Mouse (Mus musculus) midbrain, postnatal 0 days (tissue): ENCODE measurements around the gene Fmo5. TPM values are rescaled to one million over a fixed set of nuclear protein-coding genes. Genes with fewer than 3 reads are reported as not detected.

Experiments
- ATAC-seq: fragments of 200-750 bp; cut with Nextera tagmentation; 2 replicates; pipeline ENCODE4 v1.8.0; 2017; ENCODE audit warnings: moderate number of reproducible peaks, mild to moderate bottlenecking, moderate TSS enrichment, moderate library complexity; ENCODE audit not compliant: low FRiP score
- DNase-seq: peaks from one replicate; pipeline ENCODE4 v3.0.0-alpha.2; 2015; ENCODE audit warnings: low spot score
- H3K27ac ChIP-seq: fragments of 300-500 bp; sonication (generic); 2 replicates; pipeline ENCODE4 v1.5.1; 2014; ENCODE audit warnings: low read depth, mild to moderate bottlenecking, low read length, mixed read lengths
- H3K27me3 ChIP-seq: fragments of 300-500 bp; sonication (generic); 2 replicates; pipeline ENCODE4 v1.6.1; 2014; ENCODE audit warnings: low read length, control low read depth, mixed read lengths; ENCODE audit not compliant: insufficient read depth
- H3K36me3 ChIP-seq: fragments of 300-500 bp; sonication (generic); 2 replicates; pipeline ENCODE4 v1.6.1; 2014; ENCODE audit warnings: low read length, control low read depth, mixed read lengths; ENCODE audit not compliant: insufficient read depth
- H3K4me1 ChIP-seq: fragments of 300-500 bp; sonication (generic); 2 replicates; pipeline ENCODE4 v1.6.1; 2014; ENCODE audit warnings: mild to moderate bottlenecking, control low read depth, antibody characterized with exemption, low read length, mixed read lengths; ENCODE audit not compliant: insufficient read depth
- H3K4me2 ChIP-seq: fragments of 300-500 bp; sonication (generic); 2 replicates; pipeline ENCODE4 v1.6.1; 2014; ENCODE audit warnings: low read depth, mild to moderate bottlenecking, low read length, mixed read lengths; ENCODE audit not compliant: poor library complexity, severe bottlenecking
- H3K4me3 ChIP-seq: fragments of 300-500 bp; sonication (generic); 2 replicates; pipeline ENCODE4 v1.5.1; 2014; ENCODE audit warnings: low read depth, mild to moderate bottlenecking, low read length, moderate library complexity
- H3K9ac ChIP-seq: fragments of 300-500 bp; sonication (generic); replicated peaks from 2 replicates; pipeline ENCODE4 v1.6.1; 2014; ENCODE audit warnings: mild to moderate bottlenecking, low read length, moderate library complexity, mixed read lengths; ENCODE audit not compliant: poor library complexity, severe bottlenecking
- H3K9me3 ChIP-seq: fragments of 300-500 bp; sonication (generic); 2 replicates; pipeline ENCODE4 v1.6.1; 2016; ENCODE audit warnings: low read length, control low read depth
- CTCF ChIP-seq: IDR thresholded peaks from 2 replicates; pipeline ENCODE4 v1.5.1; 2016; ENCODE audit warnings: antibody characterized with exemption, mild to moderate bottlenecking
- WGBS: fragments of 180-500 bp; shearing (Covaris S2); extraction: QIAGEN DNeasy Blood & Tissue Kit; methylation state at CpG from one replicate; pipeline ENCODE4 v1.1.7; 2014; 5-methylcytosine and 5-hydroxymethylcytosine counted together
- polyA plus RNA-seq: library from polyadenylated mRNA; unstranded; fragments of >200 nt; fragmentation: Nextera tagmentation; extraction: Ambion mirVana; gene quantifications from 2 replicates; pipeline ENCODE4 v1.2.1, GENCODE M21; 2015
- total RNA-seq: library from RNA; depleted of rRNA; stranded (reverse); fragments of >200 nt; gene quantifications from 2 replicates; pipeline ENCODE4 v1.2.3, GENCODE M21; 2014

Fmo5 gene
- total and polyA plus RNA-seq, 2 experiments from 2014 or later, result 0.38 to 0.60 TPM

GRCm38 (mm10) chr3:97661206-97661605 is 32.6 kb downstream of the Fmo5 start:
- no peaks in the 10 kb centered on the region for H3K27me3 ChIP-seq
- no peaks in the 10 kb centered on the region for H3K9me3 ChIP-seq
- WGBS, result 75% methylated on average over 8 of the region's 8 CpGs
- ATAC-seq (no peak), DNase-seq (no peak)
- H3K4me3 ChIP-seq, result no peak overlapping the region
- no peak for TF ChIP-seq CTCF
- peaks cover 21% of the 10 kb centered on the region for H3K36me3 ChIP-seq
- no peak overlapping the region for H3K9ac ChIP-seq
- no peak overlapping the region for H3K27ac ChIP-seq
- H3K4me1 ChIP-seq, result no peaks in the 10 kb centered on the region
- H3K4me2 ChIP-seq, result no peak overlapping the region

- ATAC-seq, result no peak
- Histone ChIP-seq H3K4me1 (no peaks in the 10 kb centered on the region), H3K4me3 (no peak overlapping the region), H3K27me3 (no peaks in the 10 kb centered on the region), H3K36me3 (peaks cover 54% of the 10 kb centered on the region), H3K9me3 (no peaks in the 10 kb centered on the region), H3K9ac (no peak overlapping the region), H3K27ac (no peak overlapping the region), H3K4me2 (no peak overlapping the region)
- no peak for TF ChIP-seq CTCF
- DNase-seq, result no peak
- 87% methylated on average over 9 of the region's 9 CpGs for WGBS
These were observed 36.9 kb downstream of the Fmo5 start for GRCm38 (mm10) chr3:97665525-97665924.

- WGBS, result 65% methylated on average over 8 of the region's 8 CpGs
- TF ChIP-seq CTCF, result no peak
- H3K9ac ChIP-seq, result no peak overlapping the region
These were observed 37.5 kb downstream of the Fmo5 start for GRCm38 (mm10) chr3:97666154-97666553.

GRCm38 (mm10) chr3:97667093-97667675 is 38.6 kb downstream of the Fmo5 start:
- 80% methylated on average over 14 of the region's 14 CpGs for WGBS
- H3K9ac ChIP-seq, result no peak overlapping the region
- no peaks in the 10 kb centered on the region for H3K9me3 ChIP-seq
- H3K27me3 ChIP-seq, result no peaks in the 10 kb centered on the region
- DNase-seq (no peak), ATAC-seq (no peak)
- H3K4me3 ChIP-seq, result no peak overlapping the region
- no peak for TF ChIP-seq CTCF
- no peaks in the 10 kb centered on the region for H3K4me1 ChIP-seq
- no peak overlapping the region for H3K27ac ChIP-seq
- H3K36me3 ChIP-seq, result peaks cover 58% of the 10 kb centered on the region
- no peak overlapping the region for H3K4me2 ChIP-seq

More at GRCm38 (mm10) chr3:97666154-97666553, 37.5 kb downstream of the Fmo5 start:
- H3K4me2 ChIP-seq, result no peak overlapping the region
- H3K4me3 ChIP-seq, result no peak overlapping the region
- ATAC-seq, result no peak
- H3K27me3 ChIP-seq, result no peaks in the 10 kb centered on the region
- peaks cover 54% of the 10 kb centered on the region for H3K36me3 ChIP-seq
- H3K9me3 ChIP-seq, result no peaks in the 10 kb centered on the region
- H3K27ac ChIP-seq, result no peak overlapping the region
- no peaks in the 10 kb centered on the region for H3K4me1 ChIP-seq
- DNase-seq, result no peak

- H3K9me3 ChIP-seq, result no peaks in the 10 kb centered on the region
- no peaks in the 10 kb centered on the region for H3K4me1 ChIP-seq
- DNase-seq (no peak), ATAC-seq (no peak)
- H3K27me3 ChIP-seq, result no peaks in the 10 kb centered on the region
- 91% methylated on average over 7 of the region's 7 CpGs for WGBS
- no peak within 1 kb of the TSS for H3K4me2 ChIP-seq
- H3K36me3 ChIP-seq, result peaks cover 17% of the 10 kb centered on the region
- H3K9ac ChIP-seq, result no peak within 1 kb of the TSS
- no peak for TF ChIP-seq CTCF
- H3K27ac ChIP-seq, result no peak within 1 kb of the TSS
- no peak within 1 kb of the TSS for H3K4me3 ChIP-seq
These were observed 46.1 kb downstream of the Fmo5 start, which contains the start of gene Gm17651 for GRCm38 (mm10) chr3:97674644-97675110. Gm17651 (minus strand) TSS chr3:97674694.

- WGBS, result 95% methylated on average over 3 of the region's 3 CpGs
- Histone ChIP-seq H3K4me1 (no peaks in the 10 kb centered on the region), H3K4me2 (no peak overlapping the region), H3K27ac (no peak overlapping the region), H3K9ac (no peak overlapping the region), H3K4me3 (no peak overlapping the region), H3K9me3 (no peaks in the 10 kb centered on the region), H3K36me3 (peaks cover 9% of the 10 kb centered on the region; the same call in 1 of the 2 replicates), H3K27me3 (no peaks in the 10 kb centered on the region)
- TF ChIP-seq CTCF, result no peak
- ATAC-seq (no peak), DNase-seq (no peak)
These were observed 47.5 kb downstream of the Fmo5 start for GRCm38 (mm10) chr3:97676126-97676525.
